Mouse (Mus musculus): ENCODE measurements around the gene Csrp1. TPM values are rescaled to one million over a fixed set of nuclear protein-coding genes. Genes with fewer than 3 reads are reported as not detected.

The Csrp1 gene
- total and polyA plus RNA-seq, 3 experiments: 44.4 to 73.0 TPM; not detected in 1

DNA sequence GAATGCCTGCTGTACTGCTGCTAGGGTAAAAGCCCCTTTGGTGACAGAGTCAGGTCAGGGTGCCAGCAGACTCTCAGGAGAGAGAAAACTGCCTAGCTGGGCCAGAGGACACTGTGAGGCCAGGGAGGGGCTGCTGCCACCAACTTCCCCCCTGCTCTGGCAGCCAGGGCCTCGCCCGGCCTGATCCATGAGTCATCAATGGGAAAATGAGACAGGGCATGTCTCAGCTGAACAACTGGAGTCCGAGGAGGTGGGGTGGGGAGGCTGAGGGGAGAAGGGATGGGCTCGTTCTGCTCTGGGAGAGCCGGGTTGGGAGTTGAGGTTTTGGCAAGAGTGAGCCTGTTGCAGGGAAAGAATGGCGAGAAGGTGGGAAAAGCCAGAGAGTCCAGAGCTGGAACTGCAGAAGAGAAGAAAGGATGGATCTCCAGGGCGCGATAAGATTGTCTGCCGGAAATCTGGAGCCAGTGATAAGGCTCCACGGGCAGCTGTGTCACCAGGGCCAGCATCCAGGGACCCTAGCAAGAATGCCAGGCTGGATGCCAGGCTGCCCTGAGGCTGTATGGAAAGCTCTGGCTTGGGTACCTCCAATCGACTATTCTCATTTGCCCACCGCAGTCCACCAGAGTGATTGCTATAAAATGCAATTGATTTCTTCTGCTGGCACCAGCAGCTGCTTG is 51.2 kb downstream of the Csrp1 start:
- Histone ChIP-seq H3K4me3 (ENCODE audit: control insufficient read depth in 1 of 2, insufficient read depth in 1 of 2, low read depth in 2 of 2, low read length in 2 of 2) (no peak overlapping the region), H3K4me1 (ENCODE audit: control insufficient read depth in 1 of 2, insufficient read depth in 2 of 2, low read length in 2 of 2) (peaks cover 5 to 23% of the 10 kb centered on the region in 2 experiments), H3K79me2 (ENCODE audit: control insufficient read depth, insufficient read depth, low read length, poor library complexity) (peaks cover 8% of the 10 kb centered on the region), H3K9ac (ENCODE audit: control insufficient read depth, low read depth, low read length, poor library complexity, severe bottlenecking) (no peak overlapping the region), H3K9me3 (replicated peaks; ENCODE audit: insufficient read depth, low read length) (no peaks in the 10 kb centered on the region), H3K36me3 (ENCODE audit: control insufficient read depth in 1 of 2, insufficient read depth in 2 of 2, low read length in 2 of 2) (peaks cover 0 to 15% of the 10 kb centered on the region in 2 experiments; a peak in 2 of 4 replicates), H3K27me3 (ENCODE audit: control insufficient read depth in 1 of 2, insufficient read depth in 2 of 2, low read length in 2 of 2) (no peaks in the 10 kb centered on the region; a peak in 1 of 4 replicates), H3K27ac (ENCODE audit: control insufficient read depth, low read depth, low read length) (no peak overlapping the region)
- TF ChIP-seq ETS1 (IDR thresholded peaks at IDR 0.05; ENCODE audit: low read depth, low read length): peak; percentile 66
- peak; percentile 88 for TF ChIP-seq TCF12 (IDR thresholded peaks at IDR 0.05; ENCODE audit: low read depth, low read length)
- TF ChIP-seq ZKSCAN1 (IDR thresholded peaks at IDR 0.05; ENCODE audit: low read depth, low read length): no peak
- no peak for TF ChIP-seq HCFC1 (IDR thresholded peaks at IDR 0.05; ENCODE audit: low read depth, low read length)
- peak; percentile 65 to 69 for TF ChIP-seq EP300 (IDR thresholded peaks at IDR 0.05; ENCODE audit: low read depth in 1 of 2, low read length in 2 of 2)
- TF ChIP-seq GATA1 (IDR thresholded peaks at IDR 0.05; ENCODE audit: low read depth, low read length): peak; percentile 86
- TF ChIP-seq ELF1 (IDR thresholded peaks at IDR 0.05; ENCODE audit: low read depth, low read length): no peak
- TF ChIP-seq POLR2AphosphoS5 (IDR thresholded peaks at IDR 0.05; ENCODE audit: borderline replicate concordance, low read depth, low read length): no peak
- TF ChIP-seq TAL1 (IDR thresholded peaks at IDR 0.05; ENCODE audit: low read length): peak; percentile 76
- TF ChIP-seq TBP (IDR thresholded peaks at IDR 0.05; ENCODE audit: low read depth, low read length): 0 out of 2 replicates have a peak, but pooled peaks have one; percentile 13
- no peak for TF ChIP-seq MXI1 (IDR thresholded peaks at IDR 0.05; ENCODE audit: low read depth, low read length)
- TF ChIP-seq RCOR1 (IDR thresholded peaks at IDR 0.05; ENCODE audit: low read depth, low read length): peak; percentile 62; the same call in 1 of the 2 replicates
- TF ChIP-seq NRF1 (IDR thresholded peaks at IDR 0.05; ENCODE audit: insufficient read depth, low read depth, low read length, poor library complexity, severe bottlenecking): no peak
- peak; percentile 49 for DNase-seq (ENCODE audit: low read depth, low spot score)

DNA sequence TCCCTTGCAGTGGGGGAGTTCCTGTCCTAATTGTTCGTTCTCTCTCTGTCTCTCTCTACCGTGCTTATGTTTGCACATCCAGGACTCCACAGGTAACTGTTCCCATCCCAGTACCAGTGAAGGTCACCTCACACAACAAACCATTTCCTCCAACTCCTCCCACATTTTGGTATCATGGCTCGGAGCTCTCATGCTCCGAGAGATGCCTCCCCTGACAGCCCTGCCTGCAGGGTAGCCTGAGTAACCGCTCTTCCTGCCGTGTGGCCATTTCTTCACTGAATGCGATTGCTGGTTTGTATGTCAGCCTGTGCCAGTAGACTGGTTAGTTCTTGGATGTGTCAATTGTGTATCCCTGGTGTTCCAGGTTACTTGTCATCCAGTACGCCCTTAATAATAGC is 51.7 kb downstream of the Csrp1 start:
- peaks cover 0 to 15% of the 10 kb centered on the region in 2 experiments; a peak in 2 of 4 replicates for H3K36me3 ChIP-seq (ENCODE audit: control insufficient read depth in 1 of 2, insufficient read depth in 2 of 2, low read length in 2 of 2)
- H3K9me3 ChIP-seq (replicated peaks; ENCODE audit: insufficient read depth, low read length): no peaks in the 10 kb centered on the region
- peaks cover 5 to 23% of the 10 kb centered on the region in 2 experiments for H3K4me1 ChIP-seq (ENCODE audit: control insufficient read depth in 1 of 2, insufficient read depth in 2 of 2, low read length in 2 of 2)
- DNase-seq (ENCODE audit: low read depth, low spot score): no peak
- no peak overlapping the region for H3K9ac ChIP-seq (ENCODE audit: control insufficient read depth, low read depth, low read length, poor library complexity, severe bottlenecking)
- no peaks in the 10 kb centered on the region; a peak in 1 of 4 replicates for H3K27me3 ChIP-seq (ENCODE audit: control insufficient read depth in 1 of 2, insufficient read depth in 2 of 2, low read length in 2 of 2)
- no peak for TF ChIP-seq POLR2AphosphoS2 (IDR thresholded peaks at IDR 0.05; ENCODE audit: low read length)
- peaks cover 4% of the 10 kb centered on the region for H3K79me2 ChIP-seq (ENCODE audit: control insufficient read depth, insufficient read depth, low read length, poor library complexity)
- H3K27ac ChIP-seq (ENCODE audit: control insufficient read depth, low read depth, low read length): no peak overlapping the region
- no peak overlapping the region for H3K4me3 ChIP-seq (ENCODE audit: control insufficient read depth in 1 of 2, insufficient read depth in 1 of 2, low read depth in 2 of 2, low read length in 2 of 2)

All from MEL (cell line).